Mouse (Mus musculus): ENCODE results near the gene Ndufb6.

GRCm38 (mm10) chr4:40226095-40226494 is 53.1 kb downstream of the Ndufb6 start:
- TF ChIP-seq CTCF (IDR thresholded peaks at IDR 0.05) (no peak), EP300 (IDR thresholded peaks at IDR 0.05) (no peak)

Measured in lung, postnatal 0 days (tissue).